Mouse (Mus musculus): ENCODE results near the gene Slc2a3.
"Not testable (repeated sequence)": the region's sequence is repeated elsewhere in the genome, so short reads cannot be mapped to it uniquely, and the experiment has no call there.

The Slc2a3 gene

GRCm38 (mm10) chr6:122804418-122804817, 3.0 kb upstream of the Slc2a3 start:
- peak; percentile 89 for DNase-seq (ENCODE audit: low read depth)

DNA sequence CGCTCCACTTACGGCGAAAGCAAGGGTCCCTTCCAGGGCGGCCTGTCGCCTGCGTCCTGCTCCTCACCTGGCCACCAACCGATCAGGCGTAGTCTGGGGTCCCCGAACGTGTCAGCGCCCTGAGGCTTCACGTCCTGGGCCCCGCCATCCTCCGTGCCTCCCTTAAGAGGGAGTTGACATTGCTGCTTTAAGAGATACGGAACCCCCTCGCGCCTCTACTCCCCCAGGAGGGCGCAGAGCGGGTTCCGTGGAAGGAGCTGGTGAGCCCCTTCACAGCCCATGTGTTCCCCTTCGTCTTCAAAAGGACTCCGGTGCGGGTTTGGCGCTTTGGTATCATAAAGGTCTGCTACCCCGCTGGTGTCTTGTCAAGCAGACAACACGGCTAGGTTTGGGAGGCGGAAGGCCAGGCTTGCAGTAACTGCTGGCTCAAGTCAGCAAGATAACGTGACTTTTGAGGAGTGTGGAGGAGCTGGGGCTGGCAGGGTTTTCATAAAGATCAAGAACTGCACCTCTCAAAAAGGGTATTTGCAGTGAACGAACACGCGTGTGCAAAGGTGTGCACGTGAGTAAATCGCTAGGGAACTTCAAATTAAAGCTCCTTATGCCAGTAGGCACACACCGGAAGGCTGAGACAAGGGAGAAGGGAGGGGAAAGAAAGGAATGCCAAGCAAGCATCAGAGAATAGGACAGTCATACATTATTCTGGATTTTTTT, 518 bp upstream of the Slc2a3 start:
- no peak for DNase-seq (ENCODE audit: low read depth)

DNA sequence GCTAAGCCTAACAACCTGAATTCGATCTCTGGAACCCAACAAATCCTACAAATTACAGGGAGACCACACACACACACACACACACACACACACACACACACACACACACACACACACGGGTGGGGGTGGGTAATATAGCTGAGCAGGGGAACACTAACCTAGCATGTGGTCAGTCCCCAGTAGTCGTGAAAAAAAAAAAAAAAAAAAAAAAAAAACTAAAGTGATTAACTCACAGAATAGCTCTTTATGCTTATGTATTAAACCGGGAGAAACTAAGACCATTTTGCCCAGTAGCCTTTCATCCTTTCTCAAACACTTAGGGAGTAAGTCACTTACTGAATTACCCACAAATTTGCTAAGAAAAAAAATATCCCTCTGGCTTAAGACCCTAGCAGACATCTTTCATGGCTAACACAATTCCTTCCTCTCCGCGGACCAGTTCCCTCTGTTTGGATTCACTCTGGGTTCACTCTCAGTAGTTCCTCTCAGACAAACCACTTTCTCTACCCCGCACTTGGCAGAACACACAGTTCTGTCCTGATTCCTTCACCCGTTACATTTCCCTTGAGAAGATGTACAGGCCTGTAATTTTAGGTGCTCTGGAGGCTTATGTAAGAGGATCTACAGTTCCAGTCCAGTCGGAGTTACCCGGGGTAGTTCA, 670 bp downstream of the Slc2a3 start:
- DNase-seq (ENCODE audit: low read depth): no peak

DNA sequence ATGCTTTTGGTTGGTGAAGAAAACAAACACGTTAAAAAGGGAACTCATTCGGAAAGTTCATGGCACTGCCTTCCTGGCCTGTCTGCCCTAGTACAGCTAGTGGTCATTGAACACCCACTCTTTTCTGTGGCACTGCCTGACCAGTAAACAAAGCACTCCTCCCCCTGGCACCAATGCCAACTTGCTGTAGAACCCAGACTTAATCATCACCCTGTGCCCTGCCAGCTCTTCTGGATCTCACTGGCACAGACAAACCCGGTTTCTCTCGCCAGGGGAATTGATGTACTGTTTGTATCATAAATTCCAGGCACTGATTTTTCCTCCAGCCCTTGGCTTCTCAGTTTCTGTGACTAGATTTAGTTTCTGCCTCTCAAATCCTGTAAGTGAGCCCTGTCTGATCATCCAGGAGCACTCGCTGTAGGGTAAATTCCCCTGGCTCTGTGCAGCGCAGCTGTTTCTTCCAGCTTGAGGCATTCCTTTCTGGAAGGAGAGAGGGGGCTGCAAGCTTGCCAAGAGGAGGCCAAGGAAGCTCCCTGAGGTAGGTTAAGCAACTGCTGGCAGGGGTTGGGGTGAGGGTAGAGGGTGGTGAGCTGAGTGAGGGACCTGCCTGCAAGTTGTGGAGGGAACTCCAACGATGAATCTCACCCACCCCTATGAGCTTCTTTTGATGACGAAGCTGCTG, 6.0 kb downstream of the Slc2a3 start:
- DNase-seq (ENCODE audit: low read depth): peak; percentile 59

DNA sequence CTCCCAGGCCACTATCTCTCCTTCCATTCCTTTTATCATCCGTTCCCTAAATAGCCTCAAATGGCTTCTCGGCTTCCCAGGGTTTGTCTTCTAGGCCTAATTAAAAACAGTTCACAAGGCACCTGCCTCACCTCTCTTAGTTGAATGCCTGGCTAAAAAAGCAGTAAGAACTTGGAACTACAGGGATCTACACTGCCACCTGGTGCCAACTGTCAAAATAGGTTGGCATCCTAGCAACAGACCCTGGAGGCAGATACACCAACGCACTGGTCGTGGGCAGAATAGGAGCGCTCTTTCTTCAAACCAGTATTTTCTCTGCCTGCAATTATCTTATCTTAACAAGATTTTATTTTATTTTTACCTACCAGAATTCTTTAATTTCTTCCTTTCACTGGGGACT, 15.2 kb downstream of the Slc2a3 start:
- DNase-seq (ENCODE audit: low read depth): peak; percentile 81

DNA sequence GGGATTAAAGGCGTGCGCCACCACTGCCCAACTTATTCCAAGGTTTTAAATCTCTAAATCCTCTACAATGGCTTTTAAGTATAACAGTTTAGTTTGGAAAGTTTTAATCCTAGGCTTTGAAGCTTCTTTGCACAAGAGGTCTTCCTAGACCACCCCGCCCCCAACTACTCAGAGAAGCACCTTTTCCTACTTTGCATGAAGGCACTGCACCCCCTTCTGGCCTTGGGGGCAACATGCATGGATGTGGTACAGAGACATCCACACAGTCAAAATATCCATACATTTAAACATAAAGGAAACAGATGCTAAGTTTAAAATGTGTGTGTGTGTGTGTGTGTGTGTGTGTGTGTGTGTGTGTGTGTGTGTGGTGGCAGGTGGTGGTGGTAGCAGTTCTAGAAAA, 16.6 kb downstream of the Slc2a3 start:
- DNase-seq (ENCODE audit: low read depth): peak; percentile 44

DNA sequence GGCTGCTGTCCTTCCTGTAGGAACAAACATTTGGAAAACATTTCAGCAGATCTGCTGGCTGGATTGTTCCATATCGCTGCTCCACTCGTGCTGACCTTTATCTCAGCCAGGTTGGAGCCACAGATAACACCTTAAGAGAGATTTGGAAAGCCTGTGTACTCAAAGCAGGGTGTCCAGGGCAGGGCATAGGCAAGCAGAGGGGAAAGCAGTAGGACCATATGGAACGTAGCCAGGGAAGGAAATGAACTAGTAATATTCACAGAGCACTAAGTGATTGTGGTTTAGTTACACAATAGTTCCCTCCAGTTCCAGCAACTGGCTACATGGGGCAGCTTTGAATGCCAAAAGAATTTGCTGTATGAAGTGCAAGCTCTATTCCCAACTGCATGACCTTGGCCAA, 19.3 kb downstream of the Slc2a3 start:
- DNase-seq (ENCODE audit: low read depth): peak; percentile 78

DNA sequence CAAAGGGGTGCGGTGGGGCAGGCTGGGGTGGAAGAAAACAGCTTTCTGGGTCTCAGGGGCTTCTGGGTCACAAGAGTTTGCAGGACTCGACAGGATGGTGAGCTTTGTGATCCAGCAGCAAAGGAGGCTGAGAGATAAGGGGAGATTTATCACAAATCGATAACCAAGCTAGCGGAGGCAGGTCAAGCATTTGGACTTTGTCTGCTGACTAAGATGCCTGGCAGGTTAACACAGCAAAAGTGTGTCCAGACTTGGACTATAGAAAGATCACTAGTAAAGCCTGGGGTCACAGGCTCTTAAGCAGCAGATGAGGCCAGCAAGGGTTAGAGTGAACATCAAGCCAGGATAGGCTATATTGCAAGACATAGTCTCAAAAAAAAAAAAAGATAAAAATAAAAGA, 20.3 kb downstream of the Slc2a3 start:
- no peak for DNase-seq (ENCODE audit: low read depth)

GRCm38 (mm10) chr6:122779916-122780315, 21.5 kb downstream of the Slc2a3 start:
- no peak for DNase-seq (ENCODE audit: low read depth)

GRCm38 (mm10) chr6:122776040-122776439, 25.4 kb downstream of the Slc2a3 start:
- DNase-seq (ENCODE audit: low read depth): no peak

DNA sequence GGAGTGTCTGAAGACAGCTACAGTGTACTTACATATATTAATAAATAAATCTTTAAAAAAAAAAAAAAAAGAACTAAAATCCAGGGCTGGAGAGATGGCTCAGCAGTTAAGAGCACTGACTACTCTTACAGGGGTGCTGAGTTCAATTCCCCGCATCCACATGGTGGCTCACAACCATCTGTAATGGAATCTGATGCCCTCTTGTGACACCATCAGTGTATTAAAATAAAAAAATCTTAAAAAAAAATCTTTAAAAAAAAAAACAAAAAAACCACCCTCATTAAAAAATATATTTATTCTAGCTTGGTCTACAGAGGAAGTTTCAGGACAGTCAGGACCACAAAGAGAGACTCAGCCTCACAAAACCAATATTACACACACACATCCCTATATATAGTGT, 27.1 kb downstream of the Slc2a3 start:
- DNase-seq (ENCODE audit: low read depth): no peak

DNA sequence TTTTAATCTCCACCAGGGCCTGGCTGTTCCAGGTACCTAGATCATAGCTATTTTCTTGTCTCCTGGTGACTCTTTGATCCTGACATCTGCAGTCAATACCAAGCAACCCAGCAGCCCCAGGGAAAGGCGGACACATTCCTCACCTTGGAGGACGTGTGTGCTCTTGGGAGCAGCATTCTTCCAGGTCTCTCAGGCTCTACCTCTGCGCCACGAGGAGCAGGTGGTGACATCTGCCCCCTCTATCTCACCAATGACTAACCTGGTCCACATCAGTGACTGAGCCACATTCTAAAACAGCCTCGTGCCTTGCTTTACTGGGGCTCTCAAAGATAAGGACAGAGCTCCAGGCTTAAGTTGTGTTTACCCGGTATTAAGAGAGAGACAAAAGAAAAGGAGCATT, 28.7 kb downstream of the Slc2a3 start:
- no peak for DNase-seq (ENCODE audit: low read depth)

DNA sequence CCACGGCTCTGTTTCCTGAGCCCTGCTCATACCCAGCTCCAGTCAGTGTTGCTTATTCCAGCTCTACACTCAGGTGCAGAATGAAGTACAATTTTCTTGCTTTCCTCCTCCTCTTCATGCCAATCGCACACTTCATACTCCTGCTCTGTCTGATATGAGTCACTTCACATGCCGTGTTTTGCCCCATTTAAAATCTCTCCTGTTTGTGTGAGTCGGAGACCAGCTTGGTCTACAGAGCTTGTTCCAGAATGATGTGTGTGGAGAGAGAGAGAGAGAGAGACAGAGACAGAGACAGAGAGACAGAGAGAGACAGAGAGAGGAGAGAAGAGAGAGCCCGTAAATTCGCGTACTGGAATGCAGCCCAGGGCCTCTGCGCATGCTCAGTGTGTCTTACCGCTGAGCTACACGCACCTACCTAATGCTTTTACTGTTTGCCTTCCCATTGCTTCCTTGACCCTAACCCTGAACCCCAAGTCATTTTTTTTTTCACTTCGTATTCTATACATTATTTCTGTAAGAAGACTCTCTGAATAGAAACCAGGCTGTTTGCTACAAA, 30.6 kb downstream of the Slc2a3 start:
- DNase-seq (ENCODE audit: low read depth): peak; percentile 28

DNA sequence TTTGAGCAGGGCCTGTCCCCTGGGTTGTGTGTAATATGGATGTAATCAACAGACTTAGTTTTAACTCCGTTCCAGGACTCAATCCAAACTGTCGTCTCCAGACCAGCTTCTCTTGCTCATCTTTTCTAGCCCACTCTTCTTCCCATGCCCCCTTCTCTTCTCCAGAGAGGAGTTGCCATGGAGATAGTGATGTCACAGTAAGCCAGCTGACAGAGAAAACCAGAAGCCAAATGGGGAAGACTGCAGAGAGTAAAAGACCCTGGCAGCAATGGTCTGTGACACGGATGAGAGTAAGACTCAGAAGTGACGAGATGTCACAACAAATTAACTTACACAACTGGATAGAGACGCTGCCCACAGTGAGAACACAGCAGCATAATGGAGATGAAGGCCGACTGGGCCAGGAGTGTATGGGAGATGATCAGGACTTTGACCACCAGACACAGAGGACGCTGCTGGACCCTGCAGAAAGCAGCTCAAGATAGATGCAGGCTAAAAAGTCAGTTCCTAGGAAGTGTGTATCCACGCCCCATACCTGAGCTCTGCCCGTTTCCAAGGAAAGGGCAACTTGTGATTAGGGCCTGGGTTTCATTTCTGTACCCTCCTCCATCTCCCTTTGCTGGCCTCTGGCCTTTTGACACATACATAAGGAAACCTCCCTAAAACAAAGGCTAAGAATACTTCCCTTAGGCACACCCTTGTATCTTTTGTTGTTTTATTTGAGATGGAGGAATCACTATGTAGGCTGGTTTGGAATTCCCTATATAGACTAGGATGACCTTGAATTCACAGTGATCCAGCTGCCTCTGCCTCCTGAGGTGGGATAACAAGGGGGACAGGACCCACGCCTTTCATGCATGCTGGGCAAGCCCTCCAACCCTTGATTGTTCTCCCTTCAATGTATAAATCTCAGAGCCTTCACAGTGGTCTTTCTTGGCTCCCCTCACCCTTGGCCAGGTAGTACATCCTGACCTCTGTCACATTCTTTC, 31.4 kb downstream of the Slc2a3 start:
- DNase-seq (ENCODE audit: low read depth): no peak

DNA sequence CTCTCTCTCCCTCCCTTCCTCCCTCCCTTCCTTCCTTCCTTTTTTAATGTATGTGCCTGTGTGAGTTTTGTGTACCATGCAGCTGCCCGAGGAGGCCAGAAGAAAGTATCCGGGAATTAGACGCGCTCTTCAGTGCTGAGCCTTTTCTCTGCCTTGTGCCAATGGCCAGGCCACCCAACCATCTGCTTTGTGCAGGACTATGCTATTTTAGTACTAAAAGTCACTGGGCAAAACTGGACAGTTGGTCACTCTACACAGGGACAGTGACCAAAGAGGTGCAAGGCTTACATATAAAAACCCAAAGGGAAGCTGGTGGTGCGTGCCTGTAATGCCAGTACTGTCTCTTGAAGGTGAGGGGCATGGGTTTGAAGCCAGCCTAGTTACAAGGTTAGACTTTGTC, 33.2 kb downstream of the Slc2a3 start:
- no peak for DNase-seq (ENCODE audit: low read depth)

- not testable (repeated sequence) for DNase-seq (ENCODE audit: low read depth)
Observed at GRCm38 (mm10) chr6:122767012-122767411, 34.4 kb downstream of the Slc2a3 start.

DNA sequence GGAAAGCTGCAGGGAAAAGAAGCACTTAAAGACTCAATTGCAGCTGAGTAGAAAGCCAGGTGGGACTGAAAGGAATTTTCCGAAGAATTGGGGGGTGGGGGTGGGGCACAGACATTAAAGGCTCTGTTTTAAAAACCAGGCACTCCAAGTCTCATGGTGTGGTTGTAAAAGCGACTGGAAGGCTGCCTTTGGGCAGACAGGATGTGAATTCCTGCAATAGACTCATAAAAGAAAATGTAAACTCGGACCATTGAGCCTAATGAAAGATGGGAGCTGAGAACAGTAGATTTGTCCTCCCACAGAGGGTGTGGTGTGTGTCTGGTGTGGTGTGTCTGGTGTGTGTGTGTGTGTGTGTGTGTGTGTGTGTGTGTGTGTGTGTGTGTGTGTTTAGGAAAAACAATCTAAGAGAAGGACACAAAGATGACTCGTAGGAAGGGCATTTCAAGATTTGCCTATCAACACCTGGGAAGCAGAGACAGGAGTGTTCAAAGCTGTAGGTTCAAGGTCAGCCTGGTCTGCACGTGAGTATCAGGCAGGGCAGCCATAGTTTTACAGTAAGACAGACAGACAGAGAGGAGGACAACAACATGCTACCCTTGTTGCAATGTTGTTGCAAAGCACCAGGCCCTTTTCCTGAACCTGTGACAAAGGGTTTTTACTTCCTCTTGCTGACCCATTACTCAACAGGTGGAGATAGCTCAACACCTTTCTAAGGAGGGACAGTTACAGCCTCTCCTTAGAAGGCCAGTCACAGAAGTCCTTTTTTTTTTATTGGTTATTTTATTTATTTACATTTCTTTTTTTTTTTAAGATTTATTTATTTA, 35.1 kb downstream of the Slc2a3 start:
- DNase-seq (ENCODE audit: low read depth): no peak

- DNase-seq (ENCODE audit: low read depth): no peak
Observed at GRCm38 (mm10) chr6:122765298-122765956, 36.0 kb downstream of the Slc2a3 start.

- DNase-seq (ENCODE audit: low read depth): peak; percentile 38
Observed at GRCm38 (mm10) chr6:122764446-122765297, 36.8 kb downstream of the Slc2a3 start.

Data from NIH3T3 (cell line).